Mouse (Mus musculus) thymus, postnatal 14 days (tissue): Measurements from ENCODE around the gene Trabd2b.

Experiments
- DNase-seq: peaks from one replicate; pipeline ENCODE4 v3.0.0; 2021

The Trabd2b gene

GRCm38 (mm10) chr4:114406355-114407101, at the start of gene Trabd2b:
TSS of gene Trabd2b (plus strand) at chr4:114406724.
- DNase-seq, result peak; percentile 7

GRCm38 (mm10) chr4:114357420-114357819, 49.1 kb upstream of the Trabd2b start:
- no peak for DNase-seq

- DNase-seq, result no peak
Measured at GRCm38 (mm10) chr4:114358874-114359273, 47.6 kb upstream of the Trabd2b start.

GRCm38 (mm10) chr4:114359818-114360217, 46.7 kb upstream of the Trabd2b start:
- no peak for DNase-seq

GRCm38 (mm10) chr4:114361336-114361735, 45.2 kb upstream of the Trabd2b start:
- no peak for DNase-seq

- no peak for DNase-seq
Measured at GRCm38 (mm10) chr4:114365000-114365399, 41.5 kb upstream of the Trabd2b start.

GRCm38 (mm10) chr4:114365595-114365994, 40.9 kb upstream of the Trabd2b start:
- no peak for DNase-seq

GRCm38 (mm10) chr4:114367005-114367404, 39.5 kb upstream of the Trabd2b start:
- DNase-seq, result no peak

GRCm38 (mm10) chr4:114367840-114368239, 38.7 kb upstream of the Trabd2b start:
- DNase-seq, result no peak

- DNase-seq, result no peak
Measured at GRCm38 (mm10) chr4:114369591-114369990, 36.9 kb upstream of the Trabd2b start.

GRCm38 (mm10) chr4:114370935-114371715, 35.4 kb upstream of the Trabd2b start:
- DNase-seq, result no peak

GRCm38 (mm10) chr4:114372699-114373098, 33.8 kb upstream of the Trabd2b start:
- DNase-seq, result no peak

- DNase-seq, result no peak
Measured at GRCm38 (mm10) chr4:114374330-114374729, 32.2 kb upstream of the Trabd2b start.

- no peak for DNase-seq
Measured at GRCm38 (mm10) chr4:114377531-114377930, 29.0 kb upstream of the Trabd2b start.

GRCm38 (mm10) chr4:114378512-114378911, 28.0 kb upstream of the Trabd2b start:
- DNase-seq, result no peak

- no peak for DNase-seq
Measured at GRCm38 (mm10) chr4:114379416-114379956, 27.0 kb upstream of the Trabd2b start.

GRCm38 (mm10) chr4:114382627-114383026, 23.9 kb upstream of the Trabd2b start:
- DNase-seq, result no peak

GRCm38 (mm10) chr4:114385236-114385635, 21.3 kb upstream of the Trabd2b start:
- DNase-seq, result no peak

- DNase-seq, result no peak
Measured at GRCm38 (mm10) chr4:114386395-114386811, 20.1 kb upstream of the Trabd2b start.

- DNase-seq, result no peak
Measured at GRCm38 (mm10) chr4:114387527-114388135, 18.9 kb upstream of the Trabd2b start.

GRCm38 (mm10) chr4:114388306-114388705, 18.2 kb upstream of the Trabd2b start:
- no peak for DNase-seq

GRCm38 (mm10) chr4:114389653-114390052, 16.9 kb upstream of the Trabd2b start:
- DNase-seq, result no peak

- no peak for DNase-seq
Measured at GRCm38 (mm10) chr4:114397625-114398024, 8.9 kb upstream of the Trabd2b start.
